Mouse (Mus musculus) G1E (cell line): ENCODE data around the gene Tuba3a. TPM values are rescaled to one million over a fixed set of nuclear protein-coding genes. Genes with fewer than 3 reads are reported as not detected.

Experiments
- ATAC-seq: 2 replicates; pipeline ENCODE4 v1.8.0; 2016; ENCODE audit warnings: mild to moderate bottlenecking; ENCODE audit not compliant: insufficient number of reproducible peaks, poor library complexity, low FRiP score, severe bottlenecking; ENCODE audit errors: extremely low read depth
- DNase-seq: peaks from one replicate; pipeline ENCODE4 v3.0.0; 2012; ENCODE audit warnings: low spot score
- H3K27me3 ChIP-seq: 2 replicates; pipeline ENCODE4 v1.6.1; 2012; ENCODE audit warnings: mild to moderate bottlenecking, low read length, inconsistent platforms; ENCODE audit not compliant: insufficient read depth
- H3K36me3 ChIP-seq: replicated peaks from 2 replicates; pipeline ENCODE3; 2012; ENCODE audit warnings: mild to moderate bottlenecking, inconsistent platforms
- H3K4me1 ChIP-seq: 2 replicates; pipeline ENCODE4 v1.6.1; 2012; ENCODE audit warnings: low read depth, low read length, inconsistent platforms, mixed read lengths; ENCODE audit not compliant: insufficient read depth
- H3K4me3 ChIP-seq: 2 replicates; pipeline ENCODE4 v1.5.1; 2012; ENCODE audit warnings: low read depth, mild to moderate bottlenecking, inconsistent platforms, low read length, moderate library complexity, mixed read lengths
- H3K9me3 ChIP-seq: replicated peaks from 2 replicates; pipeline ENCODE4 v1.6.1; 2012; ENCODE audit warnings: inconsistent platforms
- CTCF ChIP-seq: IDR thresholded peaks from 2 replicates; pipeline ENCODE4 v1.5.1; 2012; ENCODE audit warnings: low read depth, low read length, inconsistent platforms, mixed read lengths
- GATA1 ChIP-seq: IDR thresholded peaks from 2 replicates; pipeline ENCODE4 v1.6.1; 2012; ENCODE audit warnings: borderline replicate concordance, low read length, inconsistent platforms, mixed read lengths
- GATA2 ChIP-seq: IDR thresholded peaks from 2 replicates; pipeline ENCODE4 v1.6.1; 2012; ENCODE audit warnings: low read depth, low read length, inconsistent platforms, borderline replicate concordance
- POLR2AphosphoS5 ChIP-seq: IDR thresholded peaks from 2 replicates; pipeline ENCODE4 v1.6.1; 2012; ENCODE audit warnings: low read depth, low read length, inconsistent platforms; ENCODE audit not compliant: insufficient replicate concordance
- TAL1 ChIP-seq: conservative IDR thresholded peaks from 2 replicates; pipeline ENCODE4 v1.6.1; 2012; ENCODE audit warnings: low read depth, low read length, inconsistent platforms, mixed read lengths
- polyA plus RNA-seq: library from polyadenylated mRNA; stranded (reverse); fragments of >175 nt; gene quantifications from 2 replicates; pipeline ENCODE4 v1.2.3, GENCODE M21; 2012
- total RNA-seq, 2 experiments: library from RNA; stranded (forward) in 1 of 2; stranded (reverse) in 1 of 2; fragments of 200-1000 nt in 1 of 2; fragments of >200 nt in 1 of 2; fragmentation: Nextera tagmentation in 1 of 2; gene quantifications; 2 replicates each; pipeline ENCODE4 v1.2.3; 2014 to 2017

Tuba3a gene
- total and polyA plus RNA-seq, 3 experiments, result not detected

DNA sequence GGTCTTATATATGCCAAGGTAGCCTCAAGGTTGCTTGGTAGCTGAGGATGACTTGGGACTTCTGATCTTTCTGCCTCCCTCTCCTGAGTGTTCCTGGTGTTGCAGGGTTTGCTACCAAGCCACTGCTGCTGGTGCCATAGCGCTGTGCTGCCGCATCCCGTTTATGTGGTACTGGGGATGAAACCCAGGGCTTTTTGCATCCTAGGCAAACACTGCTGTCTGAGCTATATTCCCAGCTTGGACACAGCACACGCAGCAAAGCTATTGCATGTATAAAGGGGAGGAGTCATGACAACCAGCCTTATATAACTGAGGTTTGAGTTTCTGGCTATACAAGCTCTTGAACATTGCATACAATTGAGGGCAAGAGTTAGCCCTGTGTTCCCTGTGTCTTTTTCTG is 48.4 kb downstream of the Tuba3a start:
- TF ChIP-seq GATA1 (no peak), POLR2AphosphoS5 (no peak), GATA2 (no peak), CTCF (no peak), TAL1 (no peak)
- no peak for ATAC-seq
- H3K4me3 ChIP-seq, result no peak overlapping the region
- no peaks in the 10 kb centered on the region for H3K27me3 ChIP-seq
- no peak for DNase-seq
- peaks cover 26% of the 10 kb centered on the region for H3K36me3 ChIP-seq
- H3K9me3 ChIP-seq, result no peaks in the 10 kb centered on the region
- H3K4me1 ChIP-seq, result peaks cover 20% of the 10 kb centered on the region

DNA sequence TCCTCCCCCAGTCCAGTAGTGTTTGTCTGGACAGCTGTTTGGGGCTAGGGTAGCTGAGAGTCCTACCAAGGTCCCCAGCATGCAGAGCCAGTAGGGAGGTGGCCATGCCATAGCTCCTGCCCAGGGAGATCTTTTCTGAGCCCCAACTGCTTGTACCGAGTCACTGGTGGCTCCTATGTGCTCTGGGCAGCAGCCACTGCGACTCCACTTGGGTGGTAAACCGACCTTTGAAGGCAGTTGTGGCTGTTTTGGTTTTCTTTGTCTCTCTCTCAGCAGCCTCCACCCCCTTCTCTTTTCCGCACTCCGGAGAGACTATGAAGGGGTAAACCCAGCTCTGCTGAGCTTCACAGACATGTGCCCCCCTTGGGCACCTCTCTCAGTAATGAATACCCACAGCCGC is 49.1 kb downstream of the Tuba3a start, which contains the start of gene Cd27:
Gene Cd27, minus strand, starts transcription at position 229 of the 400 bp plus-strand sequence.
- peaks cover 26% of the 10 kb centered on the region for H3K36me3 ChIP-seq

DNA sequence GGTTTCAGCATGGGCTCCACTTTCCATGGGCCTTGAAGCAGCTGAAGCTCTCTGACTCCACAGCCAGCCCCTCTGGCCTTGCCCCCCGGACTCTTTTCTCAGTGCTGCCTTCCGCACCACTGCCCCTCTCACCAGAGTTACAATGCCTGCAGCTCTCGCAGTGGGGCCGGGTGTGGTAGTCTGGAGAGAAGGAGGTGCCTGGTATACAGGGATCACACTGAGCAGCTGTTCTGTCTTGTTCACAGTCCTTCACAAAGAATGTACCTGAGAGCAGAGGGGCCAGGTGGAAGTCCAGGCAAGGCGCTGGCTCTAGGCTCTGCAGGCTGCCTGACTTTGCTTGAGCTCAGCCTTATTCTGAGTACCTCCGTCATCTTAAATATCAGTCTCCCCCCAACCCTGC is 49.5 kb downstream of the Tuba3a start:
- H3K4me3 ChIP-seq, result no peak overlapping the region
- DNase-seq (no peak), ATAC-seq (no peak)
- peaks cover 31% of the 10 kb centered on the region for H3K4me1 ChIP-seq
- H3K36me3 ChIP-seq, result peaks cover 26% of the 10 kb centered on the region
- no peaks in the 10 kb centered on the region for H3K9me3 ChIP-seq
- H3K27me3 ChIP-seq, result no peaks in the 10 kb centered on the region
- no peak for TF ChIP-seq GATA1
- TF ChIP-seq GATA2, result no peak
- TF ChIP-seq TAL1, result no peak
- no peak for TF ChIP-seq CTCF
- no peak for TF ChIP-seq POLR2AphosphoS5

More for the DNA sequence above, 49.1 kb downstream of the Tuba3a start, which contains the start of gene Cd27:
- Histone ChIP-seq H3K9me3 (no peaks in the 10 kb centered on the region), H3K4me1 (peaks cover 26% of the 10 kb centered on the region), H3K4me3 (no peak within 1 kb of the TSS), H3K27me3 (no peaks in the 10 kb centered on the region)
- DNase-seq, result no peak
- TF ChIP-seq GATA1 (no peak), TAL1 (no peak), CTCF (no peak), GATA2 (no peak), POLR2AphosphoS5 (no peak)
- no peak for ATAC-seq

DNA sequence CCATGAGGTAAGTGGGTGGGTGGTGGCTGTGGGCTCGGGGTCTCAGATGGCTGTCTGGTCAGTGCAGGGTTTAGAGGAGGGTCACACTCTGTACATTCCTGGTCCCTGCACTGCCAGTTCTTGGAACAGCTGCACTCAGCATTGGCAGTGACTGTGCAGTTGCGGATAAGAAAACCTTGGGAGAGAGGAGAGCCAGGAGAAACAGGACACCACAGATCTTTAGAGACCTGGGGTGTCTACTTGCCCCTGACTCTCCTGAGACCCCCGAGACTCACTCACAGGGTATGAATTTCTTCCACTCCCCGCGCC is 51.4 kb downstream of the Tuba3a start:
- DNase-seq, result no peak
- H3K36me3 ChIP-seq, result peaks cover 25% of the 10 kb centered on the region
- H3K4me3 ChIP-seq, result no peak overlapping the region
- TF ChIP-seq CTCF, result no peak
- TF ChIP-seq GATA2, result no peak
- TF ChIP-seq GATA1, result no peak
- no peak for TF ChIP-seq TAL1
- TF ChIP-seq POLR2AphosphoS5, result no peak
- no peak for ATAC-seq
- no peaks in the 10 kb centered on the region for H3K9me3 ChIP-seq
- H3K4me1 ChIP-seq, result peaks cover 41% of the 10 kb centered on the region
- no peaks in the 10 kb centered on the region for H3K27me3 ChIP-seq

DNA sequence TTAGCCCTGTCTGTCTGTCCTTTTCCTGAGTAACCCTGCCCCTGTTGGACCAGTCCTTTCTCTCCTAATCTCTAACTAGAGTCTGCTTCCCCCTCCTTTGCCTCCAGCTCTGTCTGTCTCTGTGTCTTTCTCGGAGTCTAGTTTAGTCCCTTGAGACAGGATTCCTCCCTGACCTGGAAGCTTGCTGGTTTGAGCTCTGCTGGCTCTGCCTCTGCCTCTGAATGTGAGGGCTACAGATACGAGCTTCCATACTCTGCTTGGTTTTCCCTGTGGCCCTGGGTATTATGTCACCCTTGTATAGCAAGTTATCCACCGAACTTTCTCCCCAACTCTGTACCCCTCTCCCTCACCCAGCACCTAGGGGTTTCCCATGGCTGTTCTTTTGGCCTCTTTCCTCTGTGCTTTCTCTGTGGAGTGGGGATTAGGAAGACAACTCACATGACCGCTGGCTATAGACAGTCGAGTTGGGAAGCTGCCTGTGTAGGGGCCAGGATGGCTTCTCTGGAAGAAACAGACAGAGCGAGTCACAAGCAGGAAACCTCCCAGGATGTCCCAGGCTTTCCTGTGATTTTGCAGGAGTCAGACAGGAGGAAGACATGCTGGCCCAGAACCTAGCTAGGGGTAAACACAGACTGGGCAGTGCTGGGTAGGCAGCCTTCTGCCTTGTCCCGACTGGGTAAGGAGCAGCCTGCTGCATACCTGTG is 51.9 kb downstream of the Tuba3a start:
- Histone ChIP-seq H3K36me3 (peaks cover 22% of the 10 kb centered on the region), H3K27me3 (no peaks in the 10 kb centered on the region), H3K4me3 (no peak overlapping the region), H3K9me3 (no peaks in the 10 kb centered on the region), H3K4me1 (peaks cover 41% of the 10 kb centered on the region)
- TF ChIP-seq GATA1 (no peak), CTCF (no peak), TAL1 (no peak), POLR2AphosphoS5 (no peak), GATA2 (no peak)
- no peak for ATAC-seq
- DNase-seq, result no peak

DNA sequence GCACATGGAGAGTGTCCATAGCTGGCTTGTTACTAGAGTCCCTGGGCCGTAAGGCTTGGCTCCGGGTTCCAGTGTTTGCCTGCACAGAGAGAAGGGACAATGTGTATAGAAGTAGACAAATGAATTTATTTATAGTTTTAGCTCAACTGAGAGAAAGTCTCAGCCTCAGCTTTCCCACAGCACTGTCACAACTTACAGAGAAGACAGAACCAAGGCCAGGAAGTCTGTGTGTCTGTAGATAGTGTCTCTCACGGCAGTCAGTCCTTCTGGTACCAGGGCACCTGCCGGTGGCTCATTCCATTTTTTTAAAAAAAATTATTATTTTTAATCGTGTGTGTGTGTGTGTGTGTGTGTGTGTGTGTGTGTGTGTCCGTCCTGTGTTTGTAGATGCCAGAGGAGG is 53.3 kb downstream of the Tuba3a start:
- Histone ChIP-seq H3K4me3 (no peak overlapping the region; the same call in 1 of the 2 replicates), H3K4me1 (peaks cover 44% of the 10 kb centered on the region), H3K36me3 (peaks cover 30% of the 10 kb centered on the region), H3K27me3 (no peaks in the 10 kb centered on the region), H3K9me3 (no peaks in the 10 kb centered on the region)
- DNase-seq, result no peak
- no peak for ATAC-seq
- TF ChIP-seq TAL1 (no peak), CTCF (no peak), GATA1 (no peak), GATA2 (no peak), POLR2AphosphoS5 (no peak)
